Mouse (Mus musculus) E14TG2a.4 (cell line): ENCODE data around the gene Irak2.

Experiments
- CTCF ChIP-seq: conservative IDR thresholded peaks from 2 replicates; pipeline ENCODE4 v1.5.1; 2014; ENCODE audit warnings: low read length
- NANOG ChIP-seq: IDR thresholded peaks from 2 replicates; pipeline ENCODE4 v1.6.1; 2014; ENCODE audit warnings: borderline replicate concordance, low read length, mixed read lengths

- TF ChIP-seq CTCF (no peak), NANOG (no peak; the same call in 1 of the 2 replicates)
These were observed 45.0 kb downstream of the Irak2 start for GRCm38 (mm10) chr6:113683081-113683825.
